Mouse (Mus musculus): ENCODE measurements around the gene Hipk1. TPM values are rescaled to one million over a fixed set of nuclear protein-coding genes. Genes with fewer than 3 reads are reported as not detected.

Gene Hipk1
- polyA plus RNA-seq, 1 experiment from 2014 or later, result 11.0 TPM

GRCm38 (mm10) chr3:103739329-103739728 lies 52.0 kb downstream of the Hipk1 start, which contains the start of gene Gm10964:
TSS of gene Gm10964 (plus strand) at chr3:103739366.
- 90% methylated on average over 1 of the region's 1 CpGs for WGBS

GRCm38 (mm10) chr3:103737778-103738571 lies 53.4 kb downstream of the Hipk1 start, which contains the start of gene Olfml3:
TSS of gene Olfml3 (minus strand) at chr3:103738001.
- H3K27me3 ChIP-seq, result no peaks in the 10 kb centered on the region
- peak within 1 kb of the TSS; percentile 71 for H3K4me2 ChIP-seq (replicated peaks)
- H3K27ac ChIP-seq, result peak within 1 kb of the TSS; percentile 97
- H3K9me3 ChIP-seq, result no peaks in the 10 kb centered on the region
- peak within 1 kb of the TSS; percentile 67 for H3K9ac ChIP-seq
- WGBS, result under 1% methylated on average over 18 of the region's 18 CpGs
- H3K4me1 ChIP-seq, result peaks cover 58% of the 10 kb centered on the region
- peaks cover 8% of the 10 kb centered on the region for H3K36me3 ChIP-seq
- H3K4me3 ChIP-seq, result peak within 1 kb of the TSS; percentile 49
- ATAC-seq (ENCODE audit: low FRiP score, low read depth), result peak; percentile 90

More at GRCm38 (mm10) chr3:103739329-103739728, 52.0 kb downstream of the Hipk1 start, which contains the start of gene Gm10964:
- Histone ChIP-seq H3K9ac (peak within 1 kb of the TSS; percentile 67; the same call in 1 of the 2 replicates), H3K4me3 (peak within 1 kb of the TSS; percentile 49), H3K4me2 (replicated peaks) (peak within 1 kb of the TSS; percentile 71), H3K9me3 (no peaks in the 10 kb centered on the region), H3K27ac (peak within 1 kb of the TSS; percentile 97), H3K27me3 (no peaks in the 10 kb centered on the region), H3K36me3 (peaks cover 21% of the 10 kb centered on the region), H3K4me1 (peaks cover 44% of the 10 kb centered on the region)
- ATAC-seq (ENCODE audit: low FRiP score, low read depth), result no peak

- Histone ChIP-seq H3K9me3 (no peaks in the 10 kb centered on the region), H3K9ac (peak overlapping the region; percentile 67), H3K4me2 (replicated peaks) (peak overlapping the region; percentile 71), H3K4me3 (peak overlapping the region; percentile 49), H3K36me3 (peaks cover 5% of the 10 kb centered on the region), H3K27me3 (no peaks in the 10 kb centered on the region), H3K27ac (peak overlapping the region; percentile 97), H3K4me1 (peaks cover 62% of the 10 kb centered on the region)
- peak; percentile 13; the same call in 1 of the 2 replicates for ATAC-seq (ENCODE audit: low FRiP score, low read depth)
- 11% methylated on average over 16 of the region's 16 CpGs for whole genome bisulfite sequencing
Measured at GRCm38 (mm10) chr3:103737061-103737754, 54.2 kb downstream of the Hipk1 start.

- Histone ChIP-seq H3K36me3 (peaks cover 4% of the 10 kb centered on the region), H3K4me1 (peaks cover 62% of the 10 kb centered on the region), H3K27ac (peak overlapping the region; percentile 97), H3K4me3 (peak overlapping the region; percentile 49), H3K9me3 (no peaks in the 10 kb centered on the region), H3K4me2 (replicated peaks) (peak overlapping the region; percentile 71), H3K27me3 (no peaks in the 10 kb centered on the region), H3K9ac (peak overlapping the region; percentile 67)
- ATAC-seq (ENCODE audit: low FRiP score, low read depth), result no peak
- 56% methylated on average over 28 of the region's 28 CpGs for WGBS
Measured at GRCm38 (mm10) chr3:103735776-103736600, 55.4 kb downstream of the Hipk1 start.

GRCm38 (mm10) chr3:103734696-103735519 lies 56.5 kb downstream of the Hipk1 start:
- Histone ChIP-seq H3K9ac (peak overlapping the region; percentile 67), H3K9me3 (no peaks in the 10 kb centered on the region), H3K36me3 (peaks cover 4% of the 10 kb centered on the region), H3K27ac (peak overlapping the region; percentile 97), H3K4me3 (peak overlapping the region; percentile 49), H3K27me3 (no peaks in the 10 kb centered on the region), H3K4me1 (peaks cover 62% of the 10 kb centered on the region), H3K4me2 (replicated peaks) (peak overlapping the region; percentile 71)
- 7% methylated on average over 11 of the region's 11 CpGs for WGBS
- peak; percentile 21; the same call in 1 of the 2 replicates for ATAC-seq (ENCODE audit: low FRiP score, low read depth)

GRCm38 (mm10) chr3:103733799-103734695 lies 57.3 kb downstream of the Hipk1 start:
- Histone ChIP-seq H3K9ac (peak overlapping the region; percentile 67), H3K27me3 (no peaks in the 10 kb centered on the region), H3K27ac (peak overlapping the region; percentile 97), H3K36me3 (peaks cover 4% of the 10 kb centered on the region), H3K4me3 (peak overlapping the region; percentile 49), H3K4me2 (replicated peaks) (peak overlapping the region; percentile 71), H3K9me3 (no peaks in the 10 kb centered on the region), H3K4me1 (peaks cover 56% of the 10 kb centered on the region)
- 28% methylated on average over 19 of the region's 19 CpGs for WGBS
- ATAC-seq (ENCODE audit: low FRiP score, low read depth), result no peak

- Histone ChIP-seq H3K27ac (peak overlapping the region; percentile 39; the same call in 1 of the 2 replicates), H3K4me3 (no peak overlapping the region), H3K9me3 (no peaks in the 10 kb centered on the region), H3K4me2 (replicated peaks) (no peak overlapping the region), H3K9ac (no peak overlapping the region), H3K27me3 (no peaks in the 10 kb centered on the region), H3K4me1 (peaks cover 50% of the 10 kb centered on the region), H3K36me3 (peaks cover 4% of the 10 kb centered on the region)
- no peak for ATAC-seq (ENCODE audit: low FRiP score, low read depth)
- WGBS, result 21% methylated on average over 2 of the region's 2 CpGs
Measured at GRCm38 (mm10) chr3:103733176-103733575, 58.2 kb downstream of the Hipk1 start.

- Histone ChIP-seq H3K27ac (no peak overlapping the region), H3K4me1 (peaks cover 46% of the 10 kb centered on the region), H3K27me3 (no peaks in the 10 kb centered on the region), H3K9me3 (no peaks in the 10 kb centered on the region), H3K9ac (no peak overlapping the region), H3K4me2 (replicated peaks) (no peak overlapping the region), H3K4me3 (no peak overlapping the region), H3K36me3 (peaks cover 4% of the 10 kb centered on the region)
- WGBS, result 89% methylated on average over 3 of the region's 3 CpGs
- ATAC-seq (ENCODE audit: low FRiP score, low read depth), result no peak
Measured at GRCm38 (mm10) chr3:103732116-103732515, 59.2 kb downstream of the Hipk1 start.

GRCm38 (mm10) chr3:103729850-103730249 lies 61.5 kb downstream of the Hipk1 start:
- Histone ChIP-seq H3K27ac (no peak overlapping the region), H3K36me3 (peaks cover 4% of the 10 kb centered on the region), H3K9ac (no peak overlapping the region), H3K9me3 (no peaks in the 10 kb centered on the region), H3K4me1 (peaks cover 30% of the 10 kb centered on the region), H3K27me3 (no peaks in the 10 kb centered on the region), H3K4me3 (no peak overlapping the region), H3K4me2 (replicated peaks) (no peak overlapping the region)
- ATAC-seq (ENCODE audit: low FRiP score, low read depth), result no peak
- WGBS, result 86% methylated on average over 9 of the region's 9 CpGs

- Histone ChIP-seq H3K4me1 (peaks cover 11% of the 10 kb centered on the region), H3K4me3 (no peak overlapping the region), H3K27me3 (no peaks in the 10 kb centered on the region), H3K36me3 (peaks cover 4% of the 10 kb centered on the region), H3K4me2 (replicated peaks) (no peak overlapping the region), H3K27ac (no peak overlapping the region), H3K9me3 (no peaks in the 10 kb centered on the region), H3K9ac (no peak overlapping the region)
- WGBS, result 40% methylated on average over 2 of the region's 2 CpGs
- no peak for ATAC-seq (ENCODE audit: low FRiP score, low read depth)
Measured at GRCm38 (mm10) chr3:103727813-103728326, 63.5 kb downstream of the Hipk1 start.

Data from limb, embryonic 13.5 days (tissue).